Mouse (Mus musculus): ENCODE measurements around the gene Chrm4. TPM values are rescaled to one million over a fixed set of nuclear protein-coding genes. Genes with fewer than 3 reads are reported as not detected.

Gene Chrm4
- 0.06 and 0.11 TPM in 2 replicates for polyA plus RNA-seq (2012; rRNA removed)

GRCm38 (mm10) chr2:91926949-91927348 lies at the start of gene Chrm4:
Chrm4 (plus strand) TSS chr2:91927249.
- DNase-seq (ENCODE audit: low spot score): no peak

- DNase-seq (ENCODE audit: low spot score): no peak
These were observed 48.5 kb upstream of the Chrm4 start for GRCm38 (mm10) chr2:91878387-91879180.

GRCm38 (mm10) chr2:91883961-91884360 lies 43.1 kb upstream of the Chrm4 start:
- no peak for DNase-seq (ENCODE audit: low spot score)

GRCm38 (mm10) chr2:91884616-91885015 lies 42.4 kb upstream of the Chrm4 start:
- DNase-seq (ENCODE audit: low spot score): no peak

GRCm38 (mm10) chr2:91894716-91895115 lies 32.3 kb upstream of the Chrm4 start:
- no peak for DNase-seq (ENCODE audit: low spot score)

GRCm38 (mm10) chr2:91895401-91895800 lies 31.6 kb upstream of the Chrm4 start:
- DNase-seq (ENCODE audit: low spot score): no peak

GRCm38 (mm10) chr2:91897968-91898367 lies 29.1 kb upstream of the Chrm4 start:
- no peak for DNase-seq (ENCODE audit: low spot score)

- no peak for DNase-seq (ENCODE audit: low spot score)
These were observed 27.9 kb upstream of the Chrm4 start for GRCm38 (mm10) chr2:91899141-91899540.

GRCm38 (mm10) chr2:91900431-91900830 lies 26.6 kb upstream of the Chrm4 start:
- DNase-seq (ENCODE audit: low spot score): no peak

- no peak for DNase-seq (ENCODE audit: low spot score)
These were observed 24.7 kb upstream of the Chrm4 start for GRCm38 (mm10) chr2:91902336-91902735.

GRCm38 (mm10) chr2:91903171-91903925 lies 23.7 kb upstream of the Chrm4 start:
- no peak for DNase-seq (ENCODE audit: low spot score)

- no peak for DNase-seq (ENCODE audit: low spot score)
These were observed 22.3 kb upstream of the Chrm4 start for GRCm38 (mm10) chr2:91904618-91905307.

GRCm38 (mm10) chr2:91906141-91906540 lies 20.9 kb upstream of the Chrm4 start:
- no peak for DNase-seq (ENCODE audit: low spot score)

GRCm38 (mm10) chr2:91912616-91913015 lies 14.4 kb upstream of the Chrm4 start:
- no peak for DNase-seq (ENCODE audit: low spot score)

- DNase-seq (ENCODE audit: low spot score): no peak
These were observed 13.5 kb upstream of the Chrm4 start for GRCm38 (mm10) chr2:91913328-91914110.

- DNase-seq (ENCODE audit: low spot score): no peak
These were observed 10.6 kb upstream of the Chrm4 start for GRCm38 (mm10) chr2:91916346-91916977.

- no peak for DNase-seq (ENCODE audit: low spot score)
These were observed 10.0 kb upstream of the Chrm4 start for GRCm38 (mm10) chr2:91917096-91917495.

GRCm38 (mm10) chr2:91920130-91920529 lies 6.9 kb upstream of the Chrm4 start:
- DNase-seq (ENCODE audit: low spot score): no peak

GRCm38 (mm10) chr2:91921181-91921789 lies 5.8 kb upstream of the Chrm4 start:
- DNase-seq (ENCODE audit: low spot score): no peak

- DNase-seq (ENCODE audit: low spot score): no peak
These were observed 5.1 kb upstream of the Chrm4 start for GRCm38 (mm10) chr2:91921790-91922570.
